Mouse (Mus musculus): ENCODE results near the gene St3gal5.

- TF ChIP-seq POLR2A (IDR thresholded peaks at IDR 0.05; ENCODE audit: insufficient read depth, low read length), result no peak
- TF ChIP-seq CTCF (IDR thresholded peaks at IDR 0.05; ENCODE audit: low read depth, low read length), result no peak
Observed at GRCm38 (mm10) chr6:72200595-72201256, 103.3 kb downstream of the St3gal5 start.
